ENCODE assay signal across 9 mouse cellular contexts in the genomic region with DNA sequence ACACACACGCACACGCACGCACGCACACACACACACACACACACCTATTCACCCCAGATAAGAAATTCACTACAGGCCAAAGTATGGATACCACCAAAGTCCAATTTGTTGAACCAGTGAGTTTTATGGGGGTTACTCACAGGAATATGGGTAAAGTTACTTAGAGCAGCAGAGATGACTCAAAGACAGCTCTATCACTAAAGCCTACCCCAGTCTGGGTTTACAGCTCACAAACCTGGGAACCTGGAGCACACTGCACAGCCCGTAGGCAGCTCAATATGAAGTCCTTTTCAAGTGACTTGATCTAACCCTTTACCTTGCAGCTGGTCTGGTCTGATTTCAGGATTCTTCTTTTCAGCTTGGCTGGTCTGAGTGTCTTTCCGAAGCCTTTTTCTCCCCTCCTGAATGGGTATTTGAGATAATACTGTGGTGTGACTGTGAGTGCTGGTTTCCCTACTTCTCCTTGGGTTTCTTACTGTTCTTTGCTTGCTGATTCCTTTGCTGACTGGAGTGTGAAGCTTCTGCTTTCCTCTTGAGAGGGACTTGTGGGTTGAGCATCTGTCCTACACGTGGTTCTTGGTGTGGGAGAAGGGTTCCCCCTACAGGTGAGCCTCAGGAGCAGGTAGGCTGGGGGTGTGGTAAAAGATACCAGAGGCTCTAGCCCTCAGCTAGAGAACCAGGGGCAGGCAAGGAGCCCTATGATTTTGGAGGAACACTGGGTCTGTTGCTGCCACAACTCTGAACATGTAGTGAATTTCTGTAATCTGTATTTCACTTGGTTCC. TPM values are rescaled to one million over a fixed set of nuclear protein-coding genes. Genes with fewer than 3 reads are reported as not detected.
DNase-seq lines count a peak whose midpoint lies in the region; ATAC-seq lines count a peak whose summit lies in the region.
"Had no signal": no experiment of that assay in that cellular context is flagged by ENCODE, and none has a peak within 500 bp of the region (broad histone marks: within the 10 kb centered on the region; RNA-seq: fewer than 3 reads in every experiment).

No protein-coding gene starts in this region.

- DNase-seq in kidney, adult 18-20 months, result peak; percentile 29
- peak; percentile 73 for DNase-seq in R1 (ENCODE audit: low read depth, low spot score)
- DNase-seq in lung, postnatal 36 days, result peak; percentile 63
- peak; percentile 50 to 59 for DNase-seq in thymus, postnatal 36 days
- no peak for DNase-seq in testis, postnatal 14 days (ENCODE audit: low spot score)
- no peak for DNase-seq in urinary bladder, adult 18-20 months (ENCODE audit: low spot score in 2 of 2)

- no peak overlapping the region for H3K4me2 ChIP-seq in kidney, embryonic 16.5 days (replicated peaks; ENCODE audit: low read depth, low read length)
- H3K4me2 ChIP-seq: embryonic facial prominence, embryonic 12.5 days had no signal

- H3K36me3 ChIP-seq in kidney, embryonic 16.5 days (ENCODE audit: insufficient read depth, low read length), result peaks cover 12% of the 10 kb centered on the region

- no peak overlapping the region for H3K27ac ChIP-seq in kidney, embryonic 16.5 days (ENCODE audit: low read length)
- H3K27ac ChIP-seq: embryonic facial prominence, embryonic 12.5 days had no signal

- 79% methylated on average over 7 of the region's 7 CpGs for WGBS in kidney, embryonic 16.5 days

- peaks cover 13% of the 10 kb centered on the region; the same call in 1 of the 2 replicates for H3K4me1 ChIP-seq in kidney, embryonic 16.5 days (ENCODE audit: insufficient read depth, low read length)

- no peak overlapping the region for H3K9ac ChIP-seq in kidney, embryonic 16.5 days (replicated peaks; ENCODE audit: low read length)
- H3K9ac ChIP-seq: embryonic facial prominence, embryonic 12.5 days had no signal

- no peaks in the 10 kb centered on the region for H3K27me3 ChIP-seq in kidney, embryonic 16.5 days (ENCODE audit: insufficient read depth, low read length)
- H3K27me3 ChIP-seq: embryonic facial prominence, embryonic 12.5 days had no signal

- H3K9me3 ChIP-seq in kidney, embryonic 16.5 days (ENCODE audit: low read length), result no peaks in the 10 kb centered on the region
- H3K9me3 ChIP-seq: embryonic facial prominence, embryonic 12.5 days had no signal

- H3K4me3 ChIP-seq in kidney, embryonic 16.5 days (ENCODE audit: low read length), result no peak overlapping the region
- H3K4me3 ChIP-seq: embryonic facial prominence, embryonic 12.5 days had no signal

- ATAC-seq in kidney, embryonic 16.5 days (ENCODE audit: low FRiP score, low TSS enrichment), result no peak
- peak; percentile 89 for ATAC-seq in granulocyte monocyte progenitor cell, adult 5-6 weeks (replicated peaks; ENCODE audit: poor library complexity, severe bottlenecking)

RNA-seq across cellular contexts. Expression of a gene that starts 12.3 kb away (rescaled TPM):
- polyA plus RNA-seq in kidney, embryonic 16.5 days (2015; fragmentation: Nextera tagmentation; extraction: Ambion mirVana), result 9.4 and 11.7 TPM in 2 replicates
- 40.5 and 49.1 TPM in 2 replicates for total RNA-seq in granulocyte monocyte progenitor cell, adult 5-6 weeks (2014; fragmentation: Nextera tagmentation)
- 30.6 and 36.8 TPM in 2 replicates for total RNA-seq in granulocyte monocyte progenitor cell, adult 5-6 weeks (2017)

Comparison
In these comparisons a context has a peak if more than half of its experiments do, and no peak if none do; other contexts are left out.
1. DNase-seq: peak in kidney, adult 18-20 months (single experiment), R1 (single experiment), lung, postnatal 36 days (single experiment) and thymus, postnatal 36 days (2 of 2); none in testis, postnatal 14 days (single experiment) and urinary bladder, adult 18-20 months (0 of 2).